Mouse (Mus musculus): ENCODE results near the gene Klhl2.

GRCm38 (mm10) chr8:64728156-64728555, 121.7 kb downstream of the Klhl2 start:
- TF ChIP-seq GATA1 (IDR thresholded peaks at IDR 0.05; ENCODE audit: low read length) (no peak), TAL1 (IDR thresholded peaks at IDR 0.05; ENCODE audit: low read length) (no peak)

All from erythroblast, embryonic 14.5 days (primary cell).